Mouse (Mus musculus): ENCODE results near the gene Slc17a7. TPM values are rescaled to one million over a fixed set of nuclear protein-coding genes. Genes with fewer than 3 reads are reported as not detected.
"Not testable (repeated sequence)": the region's sequence is repeated elsewhere in the genome, so short reads cannot be mapped to it uniquely, and the experiment has no call there.

Gene Slc17a7
- polyA plus RNA-seq, 1 experiment from 2014 or later = 0.74 TPM

GRCm38 (mm10) chr7:45173772-45174171 is 10.0 kb downstream of the Slc17a7 start:
- not testable (repeated sequence) for H3K4me1 ChIP-seq (replicated peaks; ENCODE audit: control insufficient read depth, insufficient read depth, low read length); H3K36me3 ChIP-seq (ENCODE audit: control insufficient read depth, insufficient read depth, low read length); H3K27ac ChIP-seq (ENCODE audit: low read depth, low read length); H3K9ac ChIP-seq (ENCODE audit: low read depth, low read length); ATAC-seq (replicated peaks; ENCODE audit: low FRiP score); DNase-seq (ENCODE audit: low spot score); H3K4me3 ChIP-seq (ENCODE audit: low read depth, low read length); H3K4me2 ChIP-seq
- WGBS = 42% methylated on average over 1 of the region's 1 CpGs
- Histone ChIP-seq H3K27me3 (replicated peaks; ENCODE audit: control insufficient read depth, insufficient read depth, low read length) (peaks cover 70% of the 10 kb centered on the region), H3K9me3 (ENCODE audit: control insufficient read depth, low read length) (peaks cover 16% of the 10 kb centered on the region)

DNA sequence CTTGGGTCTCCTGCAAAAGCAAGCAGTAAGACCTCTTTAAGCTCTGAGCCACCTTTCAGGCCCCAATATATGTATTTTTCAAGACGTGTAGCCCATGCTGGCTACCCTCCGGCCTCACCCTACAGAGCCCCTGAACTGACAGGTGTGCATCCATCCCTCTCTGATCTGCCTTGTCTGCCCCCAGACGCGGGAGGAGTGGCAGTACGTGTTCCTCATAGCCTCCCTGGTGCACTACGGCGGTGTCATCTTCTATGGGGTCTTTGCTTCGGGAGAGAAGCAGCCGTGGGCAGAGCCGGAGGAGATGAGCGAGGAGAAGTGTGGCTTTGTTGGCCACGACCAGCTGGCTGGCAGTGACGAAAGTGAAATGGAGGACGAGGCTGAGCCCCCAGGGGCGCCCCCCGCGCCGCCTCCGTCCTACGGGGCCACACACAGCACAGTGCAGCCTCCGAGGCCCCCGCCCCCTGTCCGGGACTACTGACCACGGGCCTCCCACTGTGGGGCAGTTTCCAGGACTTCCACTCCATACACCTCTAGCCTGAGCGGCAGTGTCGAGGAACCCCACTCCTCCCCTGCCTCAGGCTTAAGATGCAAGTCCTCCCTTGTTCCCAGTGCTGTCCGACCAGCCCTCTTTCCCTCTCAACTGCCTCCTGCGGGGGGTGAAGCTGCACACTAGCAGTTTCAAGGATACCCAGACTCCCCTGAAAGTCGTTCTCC is 11.0 kb downstream of the Slc17a7 start:
- Histone ChIP-seq H3K9ac (ENCODE audit: low read depth, low read length) (no peak overlapping the region), H3K36me3 (ENCODE audit: control insufficient read depth, insufficient read depth, low read length) (no peaks in the 10 kb centered on the region), H3K27me3 (replicated peaks; ENCODE audit: control insufficient read depth, insufficient read depth, low read length) (peaks cover 70% of the 10 kb centered on the region), H3K4me1 (replicated peaks; ENCODE audit: control insufficient read depth, insufficient read depth, low read length) (0 out of 2 replicates have a peak, but pooled peaks cover 3% of the 10 kb centered on the region), H3K27ac (ENCODE audit: low read depth, low read length) (no peak overlapping the region), H3K4me3 (ENCODE audit: low read depth, low read length) (no peak overlapping the region), H3K4me2 (no peak overlapping the region), H3K9me3 (ENCODE audit: control insufficient read depth, low read length) (peaks cover 8% of the 10 kb centered on the region)
- 7% methylated on average over 29 of the region's 29 CpGs for WGBS
- DNase-seq (ENCODE audit: low spot score) (no peak), ATAC-seq (replicated peaks; ENCODE audit: low FRiP score) (no peak)

GRCm38 (mm10) chr7:45175398-45175797 is 11.6 kb downstream of the Slc17a7 start:
- ATAC-seq (replicated peaks; ENCODE audit: low FRiP score) (no peak), DNase-seq (ENCODE audit: low spot score) (no peak)
- Histone ChIP-seq H3K4me3 (ENCODE audit: low read depth, low read length) (no peak overlapping the region), H3K4me1 (replicated peaks; ENCODE audit: control insufficient read depth, insufficient read depth, low read length) (0 out of 2 replicates have a peak, but pooled peaks cover 3% of the 10 kb centered on the region), H3K27me3 (replicated peaks; ENCODE audit: control insufficient read depth, insufficient read depth, low read length) (peaks cover 76% of the 10 kb centered on the region), H3K36me3 (ENCODE audit: control insufficient read depth, insufficient read depth, low read length) (no peaks in the 10 kb centered on the region), H3K4me2 (no peak overlapping the region), H3K9ac (ENCODE audit: low read depth, low read length) (no peak overlapping the region), H3K27ac (ENCODE audit: low read depth, low read length) (no peak overlapping the region), H3K9me3 (ENCODE audit: control insufficient read depth, low read length) (0 out of 2 replicates have a peak, but pooled peaks cover 3% of the 10 kb centered on the region)
- WGBS = 5% methylated on average over 13 of the region's 13 CpGs

- Histone ChIP-seq H3K9ac (ENCODE audit: low read depth, low read length) (no peak overlapping the region), H3K36me3 (ENCODE audit: control insufficient read depth, insufficient read depth, low read length) (no peaks in the 10 kb centered on the region), H3K4me3 (ENCODE audit: low read depth, low read length) (no peak overlapping the region), H3K4me2 (no peak overlapping the region), H3K4me1 (replicated peaks; ENCODE audit: control insufficient read depth, insufficient read depth, low read length) (0 out of 2 replicates have a peak, but pooled peaks cover 3% of the 10 kb centered on the region), H3K27ac (ENCODE audit: low read depth, low read length) (no peak overlapping the region), H3K9me3 (ENCODE audit: control insufficient read depth, low read length) (0 out of 2 replicates have a peak, but pooled peaks cover 3% of the 10 kb centered on the region), H3K27me3 (replicated peaks; ENCODE audit: control insufficient read depth, insufficient read depth, low read length) (peaks cover 80% of the 10 kb centered on the region)
- ATAC-seq (replicated peaks; ENCODE audit: low FRiP score) (no peak), DNase-seq (ENCODE audit: low spot score) (no peak)
- 4% methylated on average over 23 of the region's 23 CpGs for WGBS
Observed at GRCm38 (mm10) chr7:45175929-45176328, 12.2 kb downstream of the Slc17a7 start.

- H3K9ac ChIP-seq (ENCODE audit: low read depth, low read length) = no peak overlapping the region
- 0 out of 2 replicates have a peak, but pooled peaks cover 3% of the 10 kb centered on the region for H3K4me1 ChIP-seq (replicated peaks; ENCODE audit: control insufficient read depth, insufficient read depth, low read length)
- ATAC-seq (replicated peaks; ENCODE audit: low FRiP score) = no peak
- no peak for DNase-seq (ENCODE audit: low spot score)
- H3K27ac ChIP-seq (ENCODE audit: low read depth, low read length) = no peak overlapping the region
- peaks cover 83% of the 10 kb centered on the region for H3K27me3 ChIP-seq (replicated peaks; ENCODE audit: control insufficient read depth, insufficient read depth, low read length)
- H3K4me2 ChIP-seq = no peak overlapping the region
- 0 out of 2 replicates have a peak overlapping the region, but pooled peaks have one; percentile 12 for H3K4me3 ChIP-seq (ENCODE audit: low read depth, low read length)
- 6% methylated on average over 31 of the region's 31 CpGs for WGBS
- no peaks in the 10 kb centered on the region for H3K36me3 ChIP-seq (ENCODE audit: control insufficient read depth, insufficient read depth, low read length)
- H3K9me3 ChIP-seq (ENCODE audit: control insufficient read depth, low read length) = 0 out of 2 replicates have a peak, but pooled peaks cover under 1% of the 10 kb centered on the region
Observed at GRCm38 (mm10) chr7:45176356-45176755, 12.6 kb downstream of the Slc17a7 start.

DNA sequence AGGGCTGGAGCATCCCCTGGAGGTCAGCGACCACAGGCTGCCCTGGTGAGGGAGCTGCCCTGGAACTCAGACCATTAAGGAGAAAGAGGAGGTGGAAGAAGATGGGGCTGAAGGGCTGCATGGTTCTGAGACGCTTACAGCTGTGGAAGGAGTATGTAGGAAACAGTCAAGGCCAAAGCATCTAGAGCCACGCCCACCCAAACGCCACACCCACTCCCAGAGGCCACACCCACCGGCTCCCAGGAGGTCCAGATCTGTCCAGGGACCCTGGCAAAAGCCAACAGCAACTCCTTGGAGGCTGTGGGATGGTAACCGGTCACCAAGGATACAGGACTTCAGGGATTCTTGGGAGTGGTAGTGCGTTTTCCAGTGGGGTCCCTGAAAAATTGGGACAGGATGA is 14.8 kb downstream of the Slc17a7 start:
- H3K36me3 ChIP-seq (ENCODE audit: control insufficient read depth, insufficient read depth, low read length) = no peaks in the 10 kb centered on the region
- H3K4me2 ChIP-seq = no peak overlapping the region
- H3K9ac ChIP-seq (ENCODE audit: low read depth, low read length) = no peak overlapping the region
- no peaks in the 10 kb centered on the region for H3K9me3 ChIP-seq (ENCODE audit: control insufficient read depth, low read length)
- no peak overlapping the region for H3K27ac ChIP-seq (ENCODE audit: low read depth, low read length)
- 22% methylated on average over 7 of the region's 7 CpGs for WGBS
- no peak for ATAC-seq (replicated peaks; ENCODE audit: low FRiP score)
- H3K4me3 ChIP-seq (ENCODE audit: low read depth, low read length) = no peak overlapping the region
- DNase-seq (ENCODE audit: low spot score) = no peak
- peaks cover 93% of the 10 kb centered on the region for H3K27me3 ChIP-seq (replicated peaks; ENCODE audit: control insufficient read depth, insufficient read depth, low read length)
- peaks cover 12% of the 10 kb centered on the region for H3K4me1 ChIP-seq (replicated peaks; ENCODE audit: control insufficient read depth, insufficient read depth, low read length)

- Histone ChIP-seq H3K9me3 (ENCODE audit: control insufficient read depth, low read length) (no peaks in the 10 kb centered on the region), H3K27ac (ENCODE audit: low read depth, low read length) (no peak within 1 kb of the TSS)
- no peak for ATAC-seq (replicated peaks; ENCODE audit: low FRiP score)
Observed at GRCm38 (mm10) chr7:45179469-45179868, 15.7 kb downstream of the Slc17a7 start, which contains the start of gene Gfy. Gfy (minus strand) TSS chr7:45179569.

GRCm38 (mm10) chr7:45180896-45181477 is 17.2 kb downstream of the Slc17a7 start, which contains the start of gene Pth2:
Pth2 (plus strand) TSS chr7:45180995.
- ATAC-seq (replicated peaks; ENCODE audit: low FRiP score) (no peak), DNase-seq (ENCODE audit: low spot score) (no peak)
- H3K27ac ChIP-seq (ENCODE audit: low read depth, low read length) = no peak within 1 kb of the TSS
- peak within 1 kb of the TSS; percentile 31 for H3K4me3 ChIP-seq (ENCODE audit: low read depth, low read length)
- H3K9me3 ChIP-seq (ENCODE audit: control insufficient read depth, low read length) = no peaks in the 10 kb centered on the region
- no peak within 1 kb of the TSS for H3K9ac ChIP-seq (ENCODE audit: low read depth, low read length)
- H3K27me3 ChIP-seq (replicated peaks; ENCODE audit: control insufficient read depth, insufficient read depth, low read length) = peaks cover 98% of the 10 kb centered on the region
- peaks cover 9% of the 10 kb centered on the region for H3K4me1 ChIP-seq (replicated peaks; ENCODE audit: control insufficient read depth, insufficient read depth, low read length)
- no peaks in the 10 kb centered on the region for H3K36me3 ChIP-seq (ENCODE audit: control insufficient read depth, insufficient read depth, low read length)
- 25% methylated on average over 20 of the region's 20 CpGs for WGBS
- peak within 1 kb of the TSS; percentile 62 for H3K4me2 ChIP-seq

More at GRCm38 (mm10) chr7:45179469-45179868, 15.7 kb downstream of the Slc17a7 start, which contains the start of gene Gfy:
- Histone ChIP-seq H3K27me3 (replicated peaks; ENCODE audit: control insufficient read depth, insufficient read depth, low read length) (peaks cover 98% of the 10 kb centered on the region), H3K4me1 (replicated peaks; ENCODE audit: control insufficient read depth, insufficient read depth, low read length) (peaks cover 12% of the 10 kb centered on the region), H3K4me2 (no peak within 1 kb of the TSS), H3K9ac (ENCODE audit: low read depth, low read length) (no peak within 1 kb of the TSS), H3K36me3 (ENCODE audit: control insufficient read depth, insufficient read depth, low read length) (no peaks in the 10 kb centered on the region), H3K4me3 (ENCODE audit: low read depth, low read length) (no peak within 1 kb of the TSS)
- DNase-seq (ENCODE audit: low spot score) = no peak
- WGBS = 29% methylated on average over 7 of the region's 7 CpGs
